Mouse (Mus musculus) spleen, adult 2 months (tissue): Measurements from ENCODE around the gene Tspoap1.

Source experiments
- CTCF ChIP-seq: fragments of 200-500 bp; IDR thresholded peaks from 2 replicates; pipeline ENCODE4 v1.5.1; 2011; ENCODE audit warnings: mild to moderate bottlenecking, inconsistent platforms; ENCODE audit not compliant: insufficient read depth, insufficient read length, insufficient replicate concordance; ENCODE audit errors: extremely low read depth
- POLR2A ChIP-seq: fragments of 200-500 bp; IDR thresholded peaks from 2 replicates; pipeline ENCODE4 v1.6.1; 2011; ENCODE audit warnings: low read depth, low read length, inconsistent platforms

- TF ChIP-seq CTCF (no peak), POLR2A (peak; percentile 85)
These were observed 23.1 kb upstream of the Tspoap1 start, which contains the start of gene Supt4a for GRCm38 (mm10) chr11:87737175-87737740.
